Mouse (Mus musculus): ENCODE measurements around the gene Il12rb2. TPM values are rescaled to one million over a fixed set of nuclear protein-coding genes. Genes with fewer than 3 reads are reported as not detected.

Gene Il12rb2
- total and polyA plus RNA-seq, 2 experiments from 2014 or later, result 0.61 TPM; not detected in 1

- no peak for TF ChIP-seq CTCF (IDR thresholded peaks at IDR 0.05; ENCODE audit: low read depth)
- 0 out of 2 replicates have a peak, but pooled peaks have one; percentile 6 for TF ChIP-seq EP300 (IDR thresholded peaks at IDR 0.05; ENCODE audit: low read depth)
- Histone ChIP-seq H3K9me3 (replicated peaks; ENCODE audit: control insufficient read depth, low read length) (no peaks in the 10 kb centered on the region), H3K27ac (ENCODE audit: low read depth) (peak overlapping the region; percentile 95), H3K36me3 (replicated peaks; ENCODE audit: control insufficient read depth, insufficient read depth, low read length) (no peaks in the 10 kb centered on the region), H3K4me3 (ENCODE audit: low read depth, low read length) (peak overlapping the region; percentile 96), H3K27me3 (ENCODE audit: control insufficient read depth, insufficient read depth, low read length) (no peaks in the 10 kb centered on the region), H3K4me1 (ENCODE audit: control insufficient read depth, insufficient read depth) (peaks cover 4% of the 10 kb centered on the region; the same call in 1 of the 2 replicates), H3K4me2 (ENCODE audit: low read depth, low read length) (peak overlapping the region; percentile 84), H3K9ac (replicated peaks; ENCODE audit: low read depth, low read length) (peak overlapping the region; percentile 61)
- under 1% methylated on average over 23 of the region's 23 CpGs for WGBS
- ATAC-seq (ENCODE audit: insufficient read depth, low read depth) (peak; percentile 71), DNase-seq (ENCODE audit: low spot score) (peak; percentile 74)
These were observed 109.8 kb downstream of the Il12rb2 start for GRCm38 (mm10) chr6:67266159-67266657.

- H3K4me2 ChIP-seq (ENCODE audit: low read depth, low read length), result no peak overlapping the region
- no peak overlapping the region for H3K9ac ChIP-seq (replicated peaks; ENCODE audit: low read depth, low read length)
- no peaks in the 10 kb centered on the region for H3K36me3 ChIP-seq (replicated peaks; ENCODE audit: control insufficient read depth, insufficient read depth, low read length)
- H3K27me3 ChIP-seq (ENCODE audit: control insufficient read depth, insufficient read depth, low read length), result no peaks in the 10 kb centered on the region
- H3K27ac ChIP-seq (ENCODE audit: low read depth), result no peak overlapping the region
- peaks cover 4% of the 10 kb centered on the region; the same call in 1 of the 2 replicates for H3K4me1 ChIP-seq (ENCODE audit: control insufficient read depth, insufficient read depth)
- no peak overlapping the region for H3K4me3 ChIP-seq (ENCODE audit: low read depth, low read length)
- no peak for ATAC-seq (ENCODE audit: insufficient read depth, low read depth)
- DNase-seq (ENCODE audit: low spot score), result no peak
- TF ChIP-seq EP300 (IDR thresholded peaks at IDR 0.05; ENCODE audit: low read depth), result no peak
- TF ChIP-seq CTCF (IDR thresholded peaks at IDR 0.05; ENCODE audit: low read depth), result no peak
- WGBS, result 57% methylated on average over 7 of the region's 7 CpGs
- H3K9me3 ChIP-seq (replicated peaks; ENCODE audit: control insufficient read depth, low read length), result no peaks in the 10 kb centered on the region
These were observed 111.1 kb downstream of the Il12rb2 start for GRCm38 (mm10) chr6:67264935-67265334.

- DNase-seq (ENCODE audit: low spot score), result no peak
- no peaks in the 10 kb centered on the region for H3K27me3 ChIP-seq (ENCODE audit: control insufficient read depth, insufficient read depth, low read length)
- H3K4me3 ChIP-seq (ENCODE audit: low read depth, low read length), result no peak overlapping the region
- H3K36me3 ChIP-seq (replicated peaks; ENCODE audit: control insufficient read depth, insufficient read depth, low read length), result no peaks in the 10 kb centered on the region
- TF ChIP-seq CTCF (IDR thresholded peaks at IDR 0.05; ENCODE audit: low read depth) (no peak), EP300 (IDR thresholded peaks at IDR 0.05; ENCODE audit: low read depth) (no peak)
- no peak overlapping the region for H3K4me2 ChIP-seq (ENCODE audit: low read depth, low read length)
- no peak for ATAC-seq (ENCODE audit: insufficient read depth, low read depth)
- no peaks in the 10 kb centered on the region for H3K4me1 ChIP-seq (ENCODE audit: control insufficient read depth, insufficient read depth)
- no peak overlapping the region for H3K9ac ChIP-seq (replicated peaks; ENCODE audit: low read depth, low read length)
- no peak overlapping the region for H3K27ac ChIP-seq (ENCODE audit: low read depth)
- 92% methylated on average over 4 of the region's 4 CpGs for WGBS
- H3K9me3 ChIP-seq (replicated peaks; ENCODE audit: control insufficient read depth, low read length), result no peaks in the 10 kb centered on the region
These were observed 124.9 kb downstream of the Il12rb2 start for GRCm38 (mm10) chr6:67251095-67251494.

- Histone ChIP-seq H3K4me2 (ENCODE audit: low read depth, low read length) (no peak overlapping the region), H3K9ac (replicated peaks; ENCODE audit: low read depth, low read length) (no peak overlapping the region), H3K27ac (ENCODE audit: low read depth) (no peak overlapping the region), H3K9me3 (replicated peaks; ENCODE audit: control insufficient read depth, low read length) (no peaks in the 10 kb centered on the region), H3K27me3 (ENCODE audit: control insufficient read depth, insufficient read depth, low read length) (no peaks in the 10 kb centered on the region), H3K36me3 (replicated peaks; ENCODE audit: control insufficient read depth, insufficient read depth, low read length) (no peaks in the 10 kb centered on the region), H3K4me3 (ENCODE audit: low read depth, low read length) (no peak overlapping the region), H3K4me1 (ENCODE audit: control insufficient read depth, insufficient read depth) (no peaks in the 10 kb centered on the region)
- DNase-seq (ENCODE audit: low spot score) (no peak), ATAC-seq (ENCODE audit: insufficient read depth, low read depth) (no peak)
- no peak for TF ChIP-seq CTCF (IDR thresholded peaks at IDR 0.05; ENCODE audit: low read depth)
- TF ChIP-seq EP300 (IDR thresholded peaks at IDR 0.05; ENCODE audit: low read depth), result no peak
- WGBS, result 89% methylated on average over 5 of the region's 5 CpGs
These were observed 131.5 kb downstream of the Il12rb2 start for GRCm38 (mm10) chr6:67244451-67244850.

- no peak overlapping the region for H3K9ac ChIP-seq (replicated peaks; ENCODE audit: low read depth, low read length)
- no peak overlapping the region for H3K27ac ChIP-seq (ENCODE audit: low read depth)
- ATAC-seq (ENCODE audit: insufficient read depth, low read depth) (no peak), DNase-seq (ENCODE audit: low spot score) (no peak)
- H3K4me3 ChIP-seq (ENCODE audit: low read depth, low read length), result no peak overlapping the region
- H3K36me3 ChIP-seq (replicated peaks; ENCODE audit: control insufficient read depth, insufficient read depth, low read length), result no peaks in the 10 kb centered on the region
- TF ChIP-seq EP300 (IDR thresholded peaks at IDR 0.05; ENCODE audit: low read depth) (no peak), CTCF (IDR thresholded peaks at IDR 0.05; ENCODE audit: low read depth) (no peak)
- no peaks in the 10 kb centered on the region for H3K27me3 ChIP-seq (ENCODE audit: control insufficient read depth, insufficient read depth, low read length)
- 91% methylated on average over 7 of the region's 7 CpGs for WGBS
- H3K9me3 ChIP-seq (replicated peaks; ENCODE audit: control insufficient read depth, low read length), result no peaks in the 10 kb centered on the region
- H3K4me1 ChIP-seq (ENCODE audit: control insufficient read depth, insufficient read depth), result no peaks in the 10 kb centered on the region
- no peak overlapping the region for H3K4me2 ChIP-seq (ENCODE audit: low read depth, low read length)
These were observed 132.1 kb downstream of the Il12rb2 start for GRCm38 (mm10) chr6:67243765-67244420.

Other genes starting within 250 kb of the Il12rb2 start
- 143 and 161 TPM in 2 replicates for gene Serbp1, start 138.0 kb downstream of the Il12rb2 start, total RNA-seq (2014; rRNA removed; ENCODE audit: low replicate concordance)
- gene Serbp1, start 138.0 kb downstream of the Il12rb2 start, polyA plus RNA-seq (2015; fragmentation: Nextera tagmentation; extraction: Ambion mirVana), result 237 and 245 TPM in 2 replicates
- gene Il23r, start 115.7 kb upstream of the Il12rb2 start, total RNA-seq (2014; rRNA removed; ENCODE audit: low replicate concordance), result not detected in 2 replicates
- not detected in 2 replicates for gene Il23r, start 115.7 kb upstream of the Il12rb2 start, polyA plus RNA-seq (2015; fragmentation: Nextera tagmentation; extraction: Ambion mirVana)
- 12.5 TPM in 1 of 2 replicates, not detected in the other for gene Tacstd2, start 159.6 kb upstream of the Il12rb2 start, total RNA-seq (2014; rRNA removed; ENCODE audit: low replicate concordance)
- gene Tacstd2, start 159.6 kb upstream of the Il12rb2 start, polyA plus RNA-seq (2015; fragmentation: Nextera tagmentation; extraction: Ambion mirVana), result 0.16 and 0.51 TPM in 2 replicates